Mouse (Mus musculus): ENCODE measurements around the gene Sgpp2. TPM values are rescaled to one million over a fixed set of nuclear protein-coding genes. Genes with fewer than 3 reads are reported as not detected.

Gene Sgpp2
- polyA plus RNA-seq, 1 experiment from 2014 or later = 19.5 TPM

DNA sequence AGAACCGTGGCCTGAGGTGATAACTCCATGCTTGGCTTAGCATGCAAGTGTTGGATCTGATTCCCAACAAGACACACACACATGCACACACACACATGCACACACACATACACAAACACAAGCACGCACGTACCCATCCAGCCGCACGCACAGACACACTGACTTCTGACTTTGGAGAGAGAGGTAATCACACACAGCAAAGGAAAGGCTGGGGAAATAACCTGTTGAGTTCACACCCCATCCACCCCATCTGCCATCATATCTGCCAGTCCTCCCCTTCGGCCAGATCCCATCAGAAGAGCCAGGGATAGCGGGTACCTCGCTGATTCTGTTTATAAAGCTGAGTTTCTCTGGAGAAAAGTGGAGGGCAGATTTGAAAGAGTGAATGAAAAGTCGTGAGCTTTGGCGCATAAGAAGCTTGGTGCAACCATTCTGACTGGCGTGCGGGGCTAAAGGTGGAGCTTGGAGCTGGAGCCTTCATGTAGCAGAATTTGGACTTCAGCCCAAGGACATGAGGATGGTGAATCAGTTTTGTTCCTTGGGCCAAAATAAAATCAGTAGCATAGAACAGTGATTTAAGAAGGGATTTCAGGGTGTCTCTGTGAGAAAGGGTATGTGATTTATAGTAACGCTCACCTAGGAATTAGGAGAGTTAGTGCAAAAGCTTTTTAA lies 8.1 kb downstream of the Sgpp2 start:
- no peak for ATAC-seq (ENCODE audit: insufficient read depth, low FRiP score, low read depth)
- no peak overlapping the region for H3K4me2 ChIP-seq
- no peak overlapping the region for H3K4me3 ChIP-seq (replicated peaks)
- no peaks in the 10 kb centered on the region for H3K9me3 ChIP-seq
- no peak overlapping the region for H3K9ac ChIP-seq
- no peaks in the 10 kb centered on the region for H3K27me3 ChIP-seq (replicated peaks)
- peaks cover 4% of the 10 kb centered on the region; the same call in 1 of the 2 replicates for H3K4me1 ChIP-seq
- H3K36me3 ChIP-seq = no peaks in the 10 kb centered on the region
- WGBS = 82% methylated on average over 13 of the region's 13 CpGs
- no peak overlapping the region for H3K27ac ChIP-seq

DNA sequence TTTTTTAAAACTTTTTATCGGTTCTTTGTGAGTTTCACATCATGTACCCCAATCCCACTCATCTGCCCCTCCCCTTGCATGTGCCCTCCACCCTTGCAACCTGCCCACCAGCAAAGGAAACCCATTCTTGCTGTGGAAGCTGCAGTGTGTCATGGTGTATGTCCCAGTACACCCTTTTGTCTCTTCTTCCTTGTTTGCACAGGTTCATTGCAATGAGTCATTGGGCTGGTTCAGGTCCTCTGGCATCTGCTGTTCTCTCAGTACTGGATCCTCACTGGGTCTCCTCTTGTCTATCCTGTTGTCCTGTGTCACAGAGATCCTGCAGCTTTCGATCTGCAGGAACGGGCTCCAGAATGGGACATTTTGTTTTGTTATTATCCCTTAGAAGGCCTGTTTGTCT lies 10.1 kb downstream of the Sgpp2 start:
- Histone ChIP-seq H3K9ac (no peak overlapping the region), H3K4me3 (replicated peaks) (no peak overlapping the region), H3K4me2 (no peak overlapping the region), H3K4me1 (peaks cover 4% of the 10 kb centered on the region; the same call in 1 of the 2 replicates), H3K9me3 (no peaks in the 10 kb centered on the region), H3K36me3 (no peaks in the 10 kb centered on the region), H3K27me3 (replicated peaks) (no peaks in the 10 kb centered on the region), H3K27ac (no peak overlapping the region)
- no peak for ATAC-seq (ENCODE audit: insufficient read depth, low FRiP score, low read depth)
- 79% methylated on average over 3 of the region's 3 CpGs for WGBS

DNA sequence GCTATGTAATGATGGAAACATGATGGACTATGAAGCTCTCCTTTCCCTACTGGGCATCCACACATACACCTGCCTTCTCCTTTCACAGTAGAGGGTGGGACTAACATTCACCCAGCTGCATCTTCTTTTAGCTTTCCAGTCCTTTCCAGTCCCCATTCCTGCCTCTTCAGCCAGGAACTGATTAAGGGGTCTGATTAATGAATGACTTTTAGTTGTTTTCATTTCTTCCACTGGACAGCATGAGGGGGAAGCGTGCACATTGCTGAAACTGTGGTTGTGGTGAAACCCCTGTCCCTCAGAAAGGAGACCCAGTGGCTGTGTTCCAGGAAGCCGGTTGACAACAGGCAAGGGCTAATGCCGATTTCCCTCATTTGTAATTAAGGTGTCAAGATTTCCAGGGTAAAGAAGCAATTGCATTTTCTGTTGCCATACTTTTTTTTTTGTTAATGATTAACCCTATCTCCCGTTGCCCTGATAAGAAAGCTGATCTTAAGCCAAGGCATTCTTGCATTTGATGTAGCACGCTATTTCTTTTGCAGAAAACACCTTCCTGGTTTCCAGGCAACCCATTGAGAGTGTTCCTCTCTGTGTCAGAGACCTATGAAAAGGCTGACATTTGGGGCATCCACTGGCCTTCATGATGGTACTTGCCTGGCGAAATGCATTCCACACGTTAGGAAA lies 12.1 kb downstream of the Sgpp2 start:
- ATAC-seq (ENCODE audit: insufficient read depth, low FRiP score, low read depth) = peak; percentile 49
- Histone ChIP-seq H3K36me3 (no peaks in the 10 kb centered on the region), H3K9ac (no peak overlapping the region), H3K4me3 (replicated peaks) (no peak overlapping the region), H3K9me3 (no peaks in the 10 kb centered on the region), H3K4me1 (peaks cover 4% of the 10 kb centered on the region; the same call in 1 of the 2 replicates), H3K4me2 (peak overlapping the region; percentile 23; the same call in 1 of the 2 replicates), H3K27me3 (replicated peaks) (no peaks in the 10 kb centered on the region), H3K27ac (peak overlapping the region; percentile 68)
- WGBS = 44% methylated on average over 7 of the region's 7 CpGs

DNA sequence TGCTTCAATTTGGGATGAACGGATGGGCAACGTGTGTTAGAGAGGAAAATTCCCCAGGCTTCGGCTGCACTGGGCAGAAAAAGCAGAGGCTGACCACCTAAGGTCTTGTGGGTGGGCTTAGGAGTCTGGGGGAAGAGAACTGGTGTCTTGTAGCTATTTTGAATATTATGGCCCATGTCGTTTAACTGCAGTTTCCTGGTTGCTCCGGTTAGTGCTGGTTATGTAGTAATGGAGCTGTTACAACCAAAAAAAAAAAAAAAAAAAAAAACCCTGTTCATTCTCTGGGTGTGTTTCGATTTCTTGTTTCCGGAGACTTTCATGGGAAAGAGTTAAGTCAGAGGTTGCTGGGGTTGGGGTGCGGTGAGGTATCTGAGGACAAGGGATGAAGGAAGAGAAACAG lies 12.7 kb downstream of the Sgpp2 start:
- Histone ChIP-seq H3K4me3 (replicated peaks) (no peak overlapping the region), H3K4me2 (no peak overlapping the region), H3K9me3 (no peaks in the 10 kb centered on the region), H3K27me3 (replicated peaks) (no peaks in the 10 kb centered on the region), H3K9ac (no peak overlapping the region), H3K36me3 (no peaks in the 10 kb centered on the region), H3K27ac (no peak overlapping the region; the same call in 1 of the 2 replicates), H3K4me1 (peaks cover 4% of the 10 kb centered on the region; the same call in 1 of the 2 replicates)
- ATAC-seq (ENCODE audit: insufficient read depth, low FRiP score, low read depth) = no peak
- 62% methylated on average over 8 of the region's 8 CpGs for WGBS

DNA sequence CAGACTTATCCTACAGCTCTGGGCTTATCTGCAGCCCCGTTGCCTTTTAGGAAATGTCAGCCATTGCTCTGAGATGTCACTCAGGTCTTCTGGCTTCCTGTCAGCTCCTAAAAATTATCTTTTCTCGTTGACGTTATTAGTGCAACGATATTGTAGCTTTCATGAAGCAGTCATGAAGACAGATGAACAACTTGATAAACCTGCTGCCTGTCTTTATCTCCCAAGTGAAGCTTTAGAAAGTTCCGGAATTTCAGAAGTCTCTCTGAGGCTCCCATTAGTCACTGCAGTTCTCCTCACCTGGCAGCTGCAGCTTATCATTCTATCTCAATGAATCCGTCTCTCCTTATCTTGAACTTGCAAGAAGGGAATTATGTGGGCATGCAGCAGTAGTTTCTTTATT lies 13.9 kb downstream of the Sgpp2 start:
- peaks cover 4% of the 10 kb centered on the region; the same call in 1 of the 2 replicates for H3K4me1 ChIP-seq
- WGBS = 44% methylated on average over 6 of the region's 6 CpGs
- H3K36me3 ChIP-seq = no peaks in the 10 kb centered on the region
- no peak for ATAC-seq (ENCODE audit: insufficient read depth, low FRiP score, low read depth)
- H3K9ac ChIP-seq = no peak overlapping the region
- H3K9me3 ChIP-seq = no peaks in the 10 kb centered on the region
- no peak overlapping the region for H3K27ac ChIP-seq
- no peak overlapping the region for H3K4me2 ChIP-seq
- no peak overlapping the region for H3K4me3 ChIP-seq (replicated peaks)
- H3K27me3 ChIP-seq (replicated peaks) = no peaks in the 10 kb centered on the region

DNA sequence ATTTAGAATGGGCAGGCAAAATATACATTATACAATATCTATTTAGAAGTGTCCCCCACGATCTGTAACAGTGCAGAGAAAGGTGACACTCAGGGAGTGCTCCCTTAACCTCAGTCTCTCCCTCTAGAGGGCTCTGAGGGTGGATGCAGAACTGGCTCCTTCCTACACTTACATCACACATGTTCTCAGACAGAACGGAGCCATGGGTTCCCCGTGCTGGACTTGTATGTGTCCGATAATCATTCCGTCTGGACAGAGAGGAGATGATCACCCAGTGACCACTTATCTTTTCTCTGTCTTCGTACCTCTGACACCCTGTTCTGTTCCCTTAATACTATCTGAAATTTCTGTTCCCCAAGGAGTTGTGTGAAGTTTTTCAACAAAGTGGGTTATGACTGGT lies 15.7 kb downstream of the Sgpp2 start:
- no peaks in the 10 kb centered on the region for H3K9me3 ChIP-seq
- peaks cover 4% of the 10 kb centered on the region; the same call in 1 of the 2 replicates for H3K4me1 ChIP-seq
- no peak for ATAC-seq (ENCODE audit: insufficient read depth, low FRiP score, low read depth)
- no peak overlapping the region for H3K4me3 ChIP-seq (replicated peaks)
- no peak overlapping the region for H3K9ac ChIP-seq
- no peak overlapping the region for H3K27ac ChIP-seq
- 72% methylated on average over 6 of the region's 6 CpGs for WGBS
- no peaks in the 10 kb centered on the region for H3K27me3 ChIP-seq (replicated peaks)
- no peaks in the 10 kb centered on the region for H3K36me3 ChIP-seq
- H3K4me2 ChIP-seq = no peak overlapping the region

DNA sequence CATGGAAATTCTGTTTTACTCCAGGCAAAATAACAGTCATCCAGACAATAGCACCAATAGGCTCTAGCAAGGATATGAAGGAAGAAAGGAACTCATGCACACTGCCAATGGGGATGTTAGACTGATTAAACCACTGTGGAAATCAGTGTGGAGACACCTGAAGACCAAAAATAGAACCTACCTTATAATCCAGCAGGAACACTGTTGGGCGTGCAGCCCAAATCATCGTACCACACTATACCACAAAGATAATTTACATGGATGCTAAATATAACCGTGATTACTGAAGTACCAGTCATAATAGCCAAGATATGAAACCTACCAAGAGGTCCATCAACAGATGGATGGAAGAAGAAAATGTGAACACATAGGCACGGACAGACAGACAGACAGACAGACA lies 18.5 kb downstream of the Sgpp2 start:
- H3K27me3 ChIP-seq (replicated peaks) = no peaks in the 10 kb centered on the region
- H3K4me1 ChIP-seq = no peaks in the 10 kb centered on the region
- H3K9ac ChIP-seq = no peak overlapping the region
- WGBS = 88% methylated on average over 4 of the region's 4 CpGs
- no peak for ATAC-seq (ENCODE audit: insufficient read depth, low FRiP score, low read depth)
- H3K4me3 ChIP-seq (replicated peaks) = no peak overlapping the region
- no peaks in the 10 kb centered on the region for H3K9me3 ChIP-seq
- H3K36me3 ChIP-seq = no peaks in the 10 kb centered on the region
- H3K4me2 ChIP-seq = no peak overlapping the region
- no peak overlapping the region for H3K27ac ChIP-seq

DNA sequence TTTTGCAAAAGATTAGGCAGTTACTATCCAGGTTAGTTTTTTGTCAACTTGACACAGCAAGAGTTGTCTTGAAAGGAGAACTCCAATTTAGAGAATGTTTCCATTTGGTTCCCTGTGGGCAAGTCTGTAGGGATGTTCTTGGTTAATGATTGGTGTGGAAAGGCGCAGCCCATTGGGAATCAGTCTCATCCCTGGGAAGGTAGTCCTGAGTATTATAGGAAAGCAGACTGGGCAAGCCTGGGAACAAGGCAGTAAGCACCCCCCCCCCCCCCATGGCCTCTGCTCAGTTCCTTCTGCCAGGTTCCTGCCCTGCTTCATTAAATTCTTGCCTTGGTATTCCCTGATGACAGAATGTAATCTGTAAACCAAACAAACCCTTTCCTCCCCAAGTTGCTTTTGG lies 19.7 kb downstream of the Sgpp2 start:
- no peak overlapping the region for H3K4me3 ChIP-seq (replicated peaks)
- H3K27me3 ChIP-seq (replicated peaks) = no peaks in the 10 kb centered on the region
- WGBS = 92% methylated on average over 1 of the region's 1 CpGs
- no peak for ATAC-seq (ENCODE audit: insufficient read depth, low FRiP score, low read depth)
- H3K27ac ChIP-seq = no peak overlapping the region
- H3K36me3 ChIP-seq = no peaks in the 10 kb centered on the region
- H3K9ac ChIP-seq = no peak overlapping the region
- H3K4me1 ChIP-seq = no peaks in the 10 kb centered on the region
- H3K4me2 ChIP-seq = no peak overlapping the region
- no peaks in the 10 kb centered on the region for H3K9me3 ChIP-seq

DNA sequence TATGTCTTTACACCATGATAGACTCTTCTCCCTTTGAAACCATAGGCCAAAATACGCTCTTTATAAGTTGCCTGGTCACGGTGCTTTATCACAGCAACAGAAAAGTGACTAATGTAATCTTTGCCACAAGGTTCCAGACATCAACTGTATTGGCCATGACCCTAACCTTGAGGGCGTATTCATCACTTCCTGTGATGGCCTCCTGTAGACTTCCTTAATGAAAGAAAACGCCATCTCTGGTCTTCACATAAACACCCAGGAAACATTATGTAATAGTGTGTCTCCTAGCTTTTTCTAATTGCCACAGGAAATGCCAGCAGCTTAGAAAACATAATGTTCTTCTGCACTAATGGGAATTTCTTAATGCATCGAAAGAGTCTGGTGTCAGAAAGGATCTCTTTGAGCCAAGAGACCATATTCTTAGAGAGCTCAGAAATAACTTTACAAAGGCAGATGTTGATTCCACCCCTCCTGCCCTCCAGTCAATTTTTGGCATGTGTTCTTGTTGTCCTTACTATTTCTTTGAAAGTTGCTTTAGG lies 20.5 kb downstream of the Sgpp2 start:
- Histone ChIP-seq H3K27ac (no peak overlapping the region), H3K9ac (no peak overlapping the region), H3K27me3 (replicated peaks) (no peaks in the 10 kb centered on the region), H3K36me3 (no peaks in the 10 kb centered on the region), H3K9me3 (no peaks in the 10 kb centered on the region), H3K4me2 (no peak overlapping the region), H3K4me3 (replicated peaks) (no peak overlapping the region), H3K4me1 (no peaks in the 10 kb centered on the region)
- no peak for ATAC-seq (ENCODE audit: insufficient read depth, low FRiP score, low read depth)
- WGBS = 65% methylated on average over 5 of the region's 5 CpGs

DNA sequence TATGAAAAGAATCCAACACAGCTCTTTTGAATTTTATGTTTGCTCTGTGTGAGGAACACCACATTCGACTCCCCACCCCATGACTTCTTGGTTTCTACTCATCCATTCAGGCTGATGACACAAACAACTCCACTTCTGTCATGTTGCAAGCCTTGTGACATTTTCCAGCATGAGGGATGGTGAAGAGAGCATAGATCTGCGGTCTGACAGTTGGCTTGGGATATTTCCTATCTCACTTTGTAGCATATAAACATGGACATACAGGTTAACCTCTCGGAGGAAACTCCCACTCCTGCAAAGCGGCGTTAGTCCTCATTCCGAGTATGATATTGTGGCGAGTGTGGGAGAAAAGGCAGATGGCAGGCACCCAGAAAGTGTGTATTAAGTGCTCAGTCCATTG lies 27.6 kb downstream of the Sgpp2 start:
- Histone ChIP-seq H3K36me3 (no peaks in the 10 kb centered on the region), H3K4me3 (replicated peaks) (no peak overlapping the region), H3K27me3 (replicated peaks) (no peaks in the 10 kb centered on the region), H3K9me3 (no peaks in the 10 kb centered on the region), H3K9ac (no peak overlapping the region), H3K4me2 (0 out of 2 replicates have a peak overlapping the region, but pooled peaks have one; percentile 11), H3K4me1 (no peaks in the 10 kb centered on the region), H3K27ac (peak overlapping the region; percentile 46; the same call in 1 of the 2 replicates)
- WGBS = 42% methylated on average over 7 of the region's 7 CpGs
- no peak for ATAC-seq (ENCODE audit: insufficient read depth, low FRiP score, low read depth)

DNA sequence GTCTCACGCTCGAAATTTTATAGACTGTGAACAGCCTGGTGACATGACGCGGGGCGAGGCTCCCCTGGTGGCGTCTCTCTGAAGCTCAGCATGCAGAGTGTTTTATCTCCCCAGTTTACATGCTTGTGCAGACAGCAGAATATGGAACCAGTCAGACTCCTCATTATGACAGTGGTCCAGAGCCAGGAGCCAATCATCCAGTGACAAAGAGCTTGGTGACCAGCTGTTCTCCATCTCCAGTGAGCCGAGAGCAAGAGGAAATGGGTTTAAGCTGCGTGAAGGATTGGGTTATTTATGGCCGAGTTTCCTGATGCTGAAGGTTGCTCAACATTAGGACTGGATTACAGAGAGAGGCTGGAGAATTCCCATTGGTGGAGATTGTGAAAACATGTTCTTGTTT lies 28.1 kb downstream of the Sgpp2 start:
- Histone ChIP-seq H3K4me3 (replicated peaks) (no peak overlapping the region), H3K9ac (no peak overlapping the region), H3K27me3 (replicated peaks) (no peaks in the 10 kb centered on the region), H3K9me3 (no peaks in the 10 kb centered on the region), H3K4me2 (0 out of 2 replicates have a peak overlapping the region, but pooled peaks have one; percentile 11), H3K4me1 (no peaks in the 10 kb centered on the region), H3K36me3 (no peaks in the 10 kb centered on the region), H3K27ac (no peak overlapping the region)
- 46% methylated on average over 9 of the region's 9 CpGs for WGBS
- ATAC-seq (ENCODE audit: insufficient read depth, low FRiP score, low read depth) = peak; percentile 65

DNA sequence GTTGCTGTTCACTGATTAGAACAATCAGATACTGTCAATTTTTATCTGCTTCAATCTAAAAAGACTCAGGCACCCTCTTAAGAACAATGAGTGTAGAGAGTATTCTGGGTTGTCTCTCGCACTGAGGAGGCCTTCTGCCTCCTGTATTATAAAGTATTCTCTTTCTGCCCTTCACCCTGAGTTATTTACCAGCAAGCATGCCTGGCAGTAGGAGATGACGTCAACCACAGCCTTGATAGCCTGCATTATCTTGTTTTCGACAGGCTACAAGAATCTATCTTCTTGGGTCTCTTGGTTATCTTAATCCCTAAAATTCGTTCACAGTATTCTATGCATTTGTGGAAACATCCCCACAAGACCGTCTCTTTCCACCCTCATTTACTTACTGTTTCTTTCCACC lies 29.8 kb downstream of the Sgpp2 start:
- no peaks in the 10 kb centered on the region for H3K9me3 ChIP-seq
- no peaks in the 10 kb centered on the region for H3K27me3 ChIP-seq (replicated peaks)
- 63% methylated on average over 5 of the region's 5 CpGs for WGBS
- no peaks in the 10 kb centered on the region for H3K4me1 ChIP-seq
- no peak overlapping the region for H3K9ac ChIP-seq
- no peak overlapping the region for H3K4me3 ChIP-seq (replicated peaks)
- H3K4me2 ChIP-seq = no peak overlapping the region
- ATAC-seq (ENCODE audit: insufficient read depth, low FRiP score, low read depth) = no peak
- H3K27ac ChIP-seq = no peak overlapping the region
- H3K36me3 ChIP-seq = no peaks in the 10 kb centered on the region

Data from stomach, embryonic 15.5 days (tissue).